Mouse (Mus musculus): ENCODE data around the gene Hcn2.

The Hcn2 gene

GRCm38 (mm10) chr10:79777103-79777531, 60.7 kb downstream of the Hcn2 start, which contains the start of gene Fstl3:
Fstl3 (plus strand) TSS chr10:79777272.
- no peak for DNase-seq (ENCODE audit: low spot score)

- no peak for DNase-seq (ENCODE audit: low spot score)
These were observed 61.6 kb downstream of the Hcn2 start for GRCm38 (mm10) chr10:79778006-79778405.

GRCm38 (mm10) chr10:79779193-79779592, 62.8 kb downstream of the Hcn2 start:
- no peak for DNase-seq (ENCODE audit: low spot score)

GRCm38 (mm10) chr10:79779784-79780663, 63.6 kb downstream of the Hcn2 start:
- no peak for DNase-seq (ENCODE audit: low spot score)

- no peak for DNase-seq (ENCODE audit: low spot score)
These were observed 64.2 kb downstream of the Hcn2 start for GRCm38 (mm10) chr10:79780664-79781015.

- no peak for DNase-seq (ENCODE audit: low spot score)
These were observed 64.7 kb downstream of the Hcn2 start for GRCm38 (mm10) chr10:79781139-79781538.

GRCm38 (mm10) chr10:79781956-79782355, 65.5 kb downstream of the Hcn2 start:
- no peak for DNase-seq (ENCODE audit: low spot score)

GRCm38 (mm10) chr10:79783050-79783449, 66.6 kb downstream of the Hcn2 start:
- no peak for DNase-seq (ENCODE audit: low spot score)

GRCm38 (mm10) chr10:79783920-79784800, 67.7 kb downstream of the Hcn2 start:
- no peak for DNase-seq (ENCODE audit: low spot score)

Data from adipocyte (in vitro differentiated cells).